Mouse (Mus musculus): ENCODE results near the gene Dhx32.

DNA sequence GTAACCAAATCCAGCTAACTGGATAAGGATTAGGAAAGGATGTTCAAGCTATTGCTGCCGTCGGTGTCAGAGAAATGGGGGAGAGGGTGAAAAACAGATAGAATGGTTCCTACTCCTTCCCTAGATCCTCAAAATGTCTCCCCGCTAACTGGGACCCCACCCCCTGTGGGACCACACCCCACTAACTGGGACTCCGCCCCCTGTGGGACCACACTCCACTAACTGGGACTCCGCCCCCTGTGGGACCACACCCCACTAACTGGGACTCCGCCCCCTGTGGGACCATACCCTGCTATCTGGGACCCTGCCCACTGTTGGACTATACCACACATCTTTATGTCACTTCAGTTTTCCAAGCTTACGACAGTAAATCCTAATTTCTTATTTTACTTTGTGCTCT is 78.6 kb downstream of the Dhx32 start:
- TF ChIP-seq POLR2A (IDR thresholded peaks at IDR 0.05; ENCODE audit: insufficient read depth, low read depth, low read length) = no peak
- no peak for TF ChIP-seq CTCF (IDR thresholded peaks at IDR 0.05; ENCODE audit: insufficient read depth, low read depth, low read length)
